Mouse (Mus musculus): ENCODE data around the gene Elp6. TPM values are rescaled to one million over a fixed set of nuclear protein-coding genes. Genes with fewer than 3 reads are reported as not detected.

Gene Elp6
- polyA plus RNA-seq, 1 experiment: 9.0 TPM

- no peak for TF ChIP-seq CTCF (IDR thresholded peaks at IDR 0.05; ENCODE audit: low read depth, low read length)
- no peak for TF ChIP-seq EP300 (IDR thresholded peaks at IDR 0.05; ENCODE audit: insufficient read depth, low read depth, low read length)
- TF ChIP-seq POLR2A (IDR thresholded peaks at IDR 0.05; ENCODE audit: insufficient read depth, low read length): no peak
- H3K4me1 ChIP-seq (ENCODE audit: control insufficient read depth, insufficient read depth, low read length): no peaks in the 10 kb centered on the region
- no peak overlapping the region for H3K27ac ChIP-seq (ENCODE audit: insufficient read depth, low read length)
- no peaks in the 10 kb centered on the region for H3K36me3 ChIP-seq (ENCODE audit: control insufficient read depth, insufficient read depth, low read length, poor library complexity, severe bottlenecking)
- H3K9ac ChIP-seq (ENCODE audit: low read depth, poor library complexity, severe bottlenecking): no peak overlapping the region
- H3K4me3 ChIP-seq (ENCODE audit: low read depth, low read length): no peak overlapping the region
- H3K27me3 ChIP-seq (ENCODE audit: control insufficient read depth, insufficient read depth, low read length, poor library complexity, severe bottlenecking): no peaks in the 10 kb centered on the region
- H3K9me3 ChIP-seq (replicated peaks; ENCODE audit: control insufficient read depth, insufficient read depth, low read length, poor library complexity, severe bottlenecking): no peaks in the 10 kb centered on the region
Measured at GRCm38 (mm10) chr9:110345057-110345739, 40.2 kb downstream of the Elp6 start.

GRCm38 (mm10) chr9:110348899-110349298 is 43.9 kb downstream of the Elp6 start:
- no peak for TF ChIP-seq CTCF (IDR thresholded peaks at IDR 0.05; ENCODE audit: low read depth, low read length)
- TF ChIP-seq EP300 (IDR thresholded peaks at IDR 0.05; ENCODE audit: insufficient read depth, low read depth, low read length): no peak
- TF ChIP-seq POLR2A (IDR thresholded peaks at IDR 0.05; ENCODE audit: insufficient read depth, low read length): no peak
- Histone ChIP-seq H3K9ac (ENCODE audit: low read depth, poor library complexity, severe bottlenecking) (no peak overlapping the region), H3K27ac (ENCODE audit: insufficient read depth, low read length) (no peak overlapping the region), H3K4me3 (ENCODE audit: low read depth, low read length) (no peak overlapping the region), H3K27me3 (ENCODE audit: control insufficient read depth, insufficient read depth, low read length, poor library complexity, severe bottlenecking) (no peaks in the 10 kb centered on the region), H3K4me1 (ENCODE audit: control insufficient read depth, insufficient read depth, low read length) (no peaks in the 10 kb centered on the region), H3K36me3 (ENCODE audit: control insufficient read depth, insufficient read depth, low read length, poor library complexity, severe bottlenecking) (no peaks in the 10 kb centered on the region), H3K9me3 (replicated peaks; ENCODE audit: control insufficient read depth, insufficient read depth, low read length, poor library complexity, severe bottlenecking) (no peaks in the 10 kb centered on the region)

- H3K4me3 ChIP-seq (ENCODE audit: low read depth, low read length): no peak overlapping the region
- H3K4me1 ChIP-seq (ENCODE audit: control insufficient read depth, insufficient read depth, low read length): no peaks in the 10 kb centered on the region
- no peaks in the 10 kb centered on the region for H3K36me3 ChIP-seq (ENCODE audit: control insufficient read depth, insufficient read depth, low read length, poor library complexity, severe bottlenecking)
- no peak for TF ChIP-seq EP300 (IDR thresholded peaks at IDR 0.05; ENCODE audit: insufficient read depth, low read depth, low read length)
- no peak for TF ChIP-seq POLR2A (IDR thresholded peaks at IDR 0.05; ENCODE audit: insufficient read depth, low read length)
- no peak for TF ChIP-seq CTCF (IDR thresholded peaks at IDR 0.05; ENCODE audit: low read depth, low read length)
- H3K27ac ChIP-seq (ENCODE audit: insufficient read depth, low read length): no peak overlapping the region; the same call in 1 of the 2 replicates
- no peaks in the 10 kb centered on the region for H3K9me3 ChIP-seq (replicated peaks; ENCODE audit: control insufficient read depth, insufficient read depth, low read length, poor library complexity, severe bottlenecking)
- no peaks in the 10 kb centered on the region for H3K27me3 ChIP-seq (ENCODE audit: control insufficient read depth, insufficient read depth, low read length, poor library complexity, severe bottlenecking)
- H3K9ac ChIP-seq (ENCODE audit: low read depth, poor library complexity, severe bottlenecking): no peak overlapping the region
Measured at GRCm38 (mm10) chr9:110350188-110350587, 45.2 kb downstream of the Elp6 start.

GRCm38 (mm10) chr9:110350612-110351011 is 45.6 kb downstream of the Elp6 start:
- Histone ChIP-seq H3K27me3 (ENCODE audit: control insufficient read depth, insufficient read depth, low read length, poor library complexity, severe bottlenecking) (no peaks in the 10 kb centered on the region), H3K4me3 (ENCODE audit: low read depth, low read length) (no peak overlapping the region), H3K4me1 (ENCODE audit: control insufficient read depth, insufficient read depth, low read length) (no peaks in the 10 kb centered on the region), H3K9ac (ENCODE audit: low read depth, poor library complexity, severe bottlenecking) (no peak overlapping the region), H3K9me3 (replicated peaks; ENCODE audit: control insufficient read depth, insufficient read depth, low read length, poor library complexity, severe bottlenecking) (no peaks in the 10 kb centered on the region), H3K27ac (ENCODE audit: insufficient read depth, low read length) (no peak overlapping the region), H3K36me3 (ENCODE audit: control insufficient read depth, insufficient read depth, low read length, poor library complexity, severe bottlenecking) (no peaks in the 10 kb centered on the region)
- TF ChIP-seq POLR2A (IDR thresholded peaks at IDR 0.05; ENCODE audit: insufficient read depth, low read length) (no peak), CTCF (IDR thresholded peaks at IDR 0.05; ENCODE audit: low read depth, low read length) (no peak), EP300 (IDR thresholded peaks at IDR 0.05; ENCODE audit: insufficient read depth, low read depth, low read length) (no peak)

GRCm38 (mm10) chr9:110351350-110351749 is 46.4 kb downstream of the Elp6 start:
- Histone ChIP-seq H3K27me3 (ENCODE audit: control insufficient read depth, insufficient read depth, low read length, poor library complexity, severe bottlenecking) (no peaks in the 10 kb centered on the region), H3K9ac (ENCODE audit: low read depth, poor library complexity, severe bottlenecking) (no peak overlapping the region), H3K4me3 (ENCODE audit: low read depth, low read length) (no peak overlapping the region), H3K9me3 (replicated peaks; ENCODE audit: control insufficient read depth, insufficient read depth, low read length, poor library complexity, severe bottlenecking) (no peaks in the 10 kb centered on the region), H3K4me1 (ENCODE audit: control insufficient read depth, insufficient read depth, low read length) (no peaks in the 10 kb centered on the region), H3K36me3 (ENCODE audit: control insufficient read depth, insufficient read depth, low read length, poor library complexity, severe bottlenecking) (no peaks in the 10 kb centered on the region), H3K27ac (ENCODE audit: insufficient read depth, low read length) (no peak overlapping the region)
- TF ChIP-seq EP300 (IDR thresholded peaks at IDR 0.05; ENCODE audit: insufficient read depth, low read depth, low read length) (no peak), CTCF (IDR thresholded peaks at IDR 0.05; ENCODE audit: low read depth, low read length) (no peak), POLR2A (IDR thresholded peaks at IDR 0.05; ENCODE audit: insufficient read depth, low read length) (no peak)

GRCm38 (mm10) chr9:110351932-110352632 is 47.1 kb downstream of the Elp6 start:
- Histone ChIP-seq H3K27ac (ENCODE audit: insufficient read depth, low read length) (no peak overlapping the region), H3K4me1 (ENCODE audit: control insufficient read depth, insufficient read depth, low read length) (no peaks in the 10 kb centered on the region), H3K36me3 (ENCODE audit: control insufficient read depth, insufficient read depth, low read length, poor library complexity, severe bottlenecking) (no peaks in the 10 kb centered on the region), H3K27me3 (ENCODE audit: control insufficient read depth, insufficient read depth, low read length, poor library complexity, severe bottlenecking) (no peaks in the 10 kb centered on the region), H3K9me3 (replicated peaks; ENCODE audit: control insufficient read depth, insufficient read depth, low read length, poor library complexity, severe bottlenecking) (no peaks in the 10 kb centered on the region), H3K9ac (ENCODE audit: low read depth, poor library complexity, severe bottlenecking) (no peak overlapping the region), H3K4me3 (ENCODE audit: low read depth, low read length) (no peak overlapping the region)
- TF ChIP-seq EP300 (IDR thresholded peaks at IDR 0.05; ENCODE audit: insufficient read depth, low read depth, low read length) (no peak), CTCF (IDR thresholded peaks at IDR 0.05; ENCODE audit: low read depth, low read length) (no peak), POLR2A (IDR thresholded peaks at IDR 0.05; ENCODE audit: insufficient read depth, low read length) (no peak)
